Mouse (Mus musculus) midbrain, embryonic 10.5 days (tissue): ENCODE results near the gene Gcm1. TPM values are rescaled to one million over a fixed set of nuclear protein-coding genes. Genes with fewer than 3 reads are reported as not detected.

ENCODE experiments used
- DNase-seq: peaks from one replicate; pipeline ENCODE4 v3.0.0-alpha.2; 2017; ENCODE audit warnings: low spot score
- H3K27ac ChIP-seq: fragments of 300-500 bp; sonication (generic); replicated peaks from 2 replicates; pipeline ENCODE4 v1.5.1; 2016; ENCODE audit warnings: mild to moderate bottlenecking
- H3K27me3 ChIP-seq: fragments of 300-500 bp; sonication (generic); 2 replicates; pipeline ENCODE4 v1.6.1; 2016; ENCODE audit warnings: low read depth, mild to moderate bottlenecking; ENCODE audit not compliant: poor library complexity, severe bottlenecking
- H3K36me3 ChIP-seq: fragments of 300-500 bp; sonication (generic); 2 replicates; pipeline ENCODE4 v1.6.1; 2016; ENCODE audit warnings: mild to moderate bottlenecking, moderate library complexity
- H3K4me1 ChIP-seq: fragments of 300-500 bp; sonication (generic); 2 replicates; pipeline ENCODE4 v1.6.1; 2016
- H3K4me3 ChIP-seq: fragments of 300-500 bp; sonication (generic); 2 replicates; pipeline ENCODE4 v1.5.1; 2016; ENCODE audit warnings: mild to moderate bottlenecking, moderate library complexity
- H3K9me3 ChIP-seq: fragments of 300-500 bp; sonication (generic); replicated peaks from 2 replicates; pipeline ENCODE4 v1.6.1; 2016; ENCODE audit warnings: mild to moderate bottlenecking
- WGBS: fragments of 180-500 bp; shearing (Covaris S2); methylation state at CpG from one replicate; pipeline ENCODE4 v1.1.7; 2016; 5-methylcytosine and 5-hydroxymethylcytosine counted together
- polyA plus RNA-seq: library from polyadenylated mRNA; unstranded; fragments of >200 nt; fragmentation: Nextera tagmentation; extraction: Ambion mirVana; gene quantifications from 2 replicates; pipeline ENCODE4 v1.2.1, GENCODE M21; 2016

Gene Gcm1
- polyA plus RNA-seq, 1 experiment from 2014 or later, result not detected

- Histone ChIP-seq H3K4me3 (peak overlapping the region; percentile 95), H3K27ac (peak overlapping the region; percentile 93; the same call in 1 of the 2 replicates), H3K27me3 (0 out of 2 replicates have a peak, but pooled peaks cover 5% of the 10 kb centered on the region), H3K4me1 (peaks cover 19% of the 10 kb centered on the region), H3K9me3 (no peaks in the 10 kb centered on the region), H3K36me3 (no peaks in the 10 kb centered on the region)
- 31% methylated on average over 6 of the region's 6 CpGs for WGBS
- no peak for DNase-seq
These were observed 55.8 kb downstream of the Gcm1 start for GRCm38 (mm10) chr9:78107582-78107911.

- DNase-seq, result peak; percentile 84
- 0 out of 2 replicates have a peak, but pooled peaks cover 5% of the 10 kb centered on the region for H3K27me3 ChIP-seq
- peak overlapping the region; percentile 95 for H3K4me3 ChIP-seq
- no peaks in the 10 kb centered on the region for H3K36me3 ChIP-seq
- peaks cover 23% of the 10 kb centered on the region for H3K4me1 ChIP-seq
- peak overlapping the region; percentile 93 for H3K27ac ChIP-seq
- under 1% methylated on average over 88 of the region's 88 CpGs for WGBS
- H3K9me3 ChIP-seq, result no peaks in the 10 kb centered on the region
These were observed 56.4 kb downstream of the Gcm1 start for GRCm38 (mm10) chr9:78107912-78108795.

GRCm38 (mm10) chr9:78108796-78109239 is 57.1 kb downstream of the Gcm1 start, which contains the start of the genes Fbxo9 and Ick:
Gene Fbxo9 (minus strand): TSS chr9:78109065.
Gene Ick (plus strand): TSS chr9:78109192.
- no peaks in the 10 kb centered on the region for H3K36me3 ChIP-seq
- WGBS, result under 1% methylated on average over 20 of the region's 20 CpGs
- peak within 1 kb of the TSS; percentile 93 for H3K27ac ChIP-seq
- peak; percentile 87 for DNase-seq
- H3K9me3 ChIP-seq, result no peaks in the 10 kb centered on the region
- H3K27me3 ChIP-seq, result 0 out of 2 replicates have a peak, but pooled peaks cover 5% of the 10 kb centered on the region
- H3K4me3 ChIP-seq, result peak within 1 kb of the TSS; percentile 95
- H3K4me1 ChIP-seq, result peaks cover 23% of the 10 kb centered on the region

- peak overlapping the region; percentile 95 for H3K4me3 ChIP-seq
- peaks cover 32% of the 10 kb centered on the region for H3K4me1 ChIP-seq
- no peak overlapping the region for H3K27ac ChIP-seq
- 0 out of 2 replicates have a peak, but pooled peaks cover 5% of the 10 kb centered on the region for H3K27me3 ChIP-seq
- no peaks in the 10 kb centered on the region for H3K9me3 ChIP-seq
- WGBS, result 54% methylated on average over 5 of the region's 5 CpGs
- H3K36me3 ChIP-seq, result no peaks in the 10 kb centered on the region
- DNase-seq, result no peak
These were observed 57.9 kb downstream of the Gcm1 start for GRCm38 (mm10) chr9:78109656-78110055.

- no peak overlapping the region for H3K27ac ChIP-seq
- no peak overlapping the region for H3K4me3 ChIP-seq
- WGBS, result 97% methylated on average over 2 of the region's 2 CpGs
- peaks cover 42% of the 10 kb centered on the region for H3K4me1 ChIP-seq
- peaks cover 10% of the 10 kb centered on the region for H3K36me3 ChIP-seq
- H3K27me3 ChIP-seq, result 0 out of 2 replicates have a peak, but pooled peaks cover 5% of the 10 kb centered on the region
- no peak for DNase-seq
- no peaks in the 10 kb centered on the region; the same call in 1 of the 2 replicates for H3K9me3 ChIP-seq
These were observed 59.7 kb downstream of the Gcm1 start for GRCm38 (mm10) chr9:78111456-78111855.

- Histone ChIP-seq H3K4me1 (peaks cover 30% of the 10 kb centered on the region), H3K27ac (peak overlapping the region; percentile 98), H3K4me3 (peak overlapping the region; percentile 83), H3K36me3 (peaks cover 23% of the 10 kb centered on the region), H3K9me3 (no peaks in the 10 kb centered on the region; the same call in 1 of the 2 replicates), H3K27me3 (no peaks in the 10 kb centered on the region)
- peak; percentile 94 for DNase-seq
- WGBS, result 3% methylated on average over 47 of the region's 47 CpGs
These were observed 61.2 kb downstream of the Gcm1 start for GRCm38 (mm10) chr9:78112770-78113537.

GRCm38 (mm10) chr9:78113538-78113885 is 61.8 kb downstream of the Gcm1 start:
- H3K27me3 ChIP-seq, result no peaks in the 10 kb centered on the region
- no peak for DNase-seq
- peak overlapping the region; percentile 83 for H3K4me3 ChIP-seq
- under 1% methylated on average over 14 of the region's 14 CpGs for WGBS
- peak overlapping the region; percentile 98 for H3K27ac ChIP-seq
- H3K4me1 ChIP-seq, result peaks cover 30% of the 10 kb centered on the region
- H3K36me3 ChIP-seq, result peaks cover 28% of the 10 kb centered on the region
- no peaks in the 10 kb centered on the region; the same call in 1 of the 2 replicates for H3K9me3 ChIP-seq

Other genes starting within 250 kb of the Gcm1 start
- 97.0 and 102 TPM in 2 replicates for gene Elovl5, start 134.6 kb upstream of the Gcm1 start, polyA plus RNA-seq
- gene Fbxo9, start 57.1 kb downstream of the Gcm1 start, polyA plus RNA-seq, result 21.9 and 22.9 TPM in 2 replicates
- 33.5 and 35.8 TPM in 2 replicates for gene Ick, start 57.3 kb downstream of the Gcm1 start, polyA plus RNA-seq
- 35.6 and 53.6 TPM in 2 replicates for gene Gsta4, start 130.8 kb downstream of the Gcm1 start, polyA plus RNA-seq
- gene Gsta1, start 178.7 kb downstream of the Gcm1 start, polyA plus RNA-seq, result not detected in 2 replicates
- not detected in 2 replicates for gene Gm3776, start 205.2 kb downstream of the Gcm1 start, polyA plus RNA-seq
- not detected in 2 replicates for gene Gm10639, start 238.0 kb downstream of the Gcm1 start, polyA plus RNA-seq